Mouse (Mus musculus): ENCODE data around the gene S100a11. TPM values are rescaled to one million over a fixed set of nuclear protein-coding genes. Genes with fewer than 3 reads are reported as not detected.

S100a11 gene
- total and polyA plus RNA-seq, 2 experiments from 2014 or later: 47.5 to 686 TPM

DNA sequence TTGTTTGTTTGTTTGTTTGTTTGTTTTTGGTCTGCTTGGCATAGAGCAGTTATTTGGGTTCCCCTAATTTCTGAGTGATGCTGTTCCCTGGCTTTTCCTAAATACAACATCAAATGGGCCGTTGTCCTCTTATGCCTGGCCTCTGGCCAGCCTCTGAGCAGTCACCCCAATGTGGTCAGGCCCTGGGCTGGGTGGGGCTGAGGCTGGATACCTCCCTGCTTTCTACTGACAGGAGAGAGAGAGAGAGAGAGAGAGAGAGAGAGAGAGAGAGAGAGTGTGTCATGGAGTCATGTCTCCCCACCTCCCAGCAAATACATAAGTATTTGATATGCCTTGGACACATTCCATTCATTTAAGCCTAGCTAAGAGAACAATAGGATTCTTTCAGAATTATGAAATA lies 36.3 kb downstream of the S100a11 start:
- peaks cover 13% of the 10 kb centered on the region; the same call in 1 of the 2 replicates for H3K4me1 ChIP-seq (ENCODE audit: control insufficient read depth, insufficient read depth)
- peak overlapping the region; percentile 63 for H3K4me3 ChIP-seq (ENCODE audit: low read depth, low read length)
- peak overlapping the region; percentile 72 for H3K4me2 ChIP-seq (ENCODE audit: low read depth, low read length)
- DNase-seq (ENCODE audit: low spot score): no peak
- no peak for ATAC-seq (ENCODE audit: insufficient read depth, low read depth)
- peak overlapping the region; percentile 91 for H3K27ac ChIP-seq (ENCODE audit: low read depth)
- 0 out of 2 replicates have a peak overlapping the region, but pooled peaks have one; percentile 23 for H3K9ac ChIP-seq (replicated peaks; ENCODE audit: low read depth, low read length)
- TF ChIP-seq EP300 (IDR thresholded peaks at IDR 0.05; ENCODE audit: low read depth) (no peak), CTCF (IDR thresholded peaks at IDR 0.05; ENCODE audit: low read depth) (no peak)
- H3K27me3 ChIP-seq (ENCODE audit: control insufficient read depth, insufficient read depth, low read length): no peaks in the 10 kb centered on the region
- H3K36me3 ChIP-seq (replicated peaks; ENCODE audit: control insufficient read depth, insufficient read depth, low read length): peaks cover 10% of the 10 kb centered on the region
- 19% methylated on average over 1 of the region's 1 CpGs for WGBS
- no peaks in the 10 kb centered on the region for H3K9me3 ChIP-seq (replicated peaks; ENCODE audit: control insufficient read depth, low read length)

DNA sequence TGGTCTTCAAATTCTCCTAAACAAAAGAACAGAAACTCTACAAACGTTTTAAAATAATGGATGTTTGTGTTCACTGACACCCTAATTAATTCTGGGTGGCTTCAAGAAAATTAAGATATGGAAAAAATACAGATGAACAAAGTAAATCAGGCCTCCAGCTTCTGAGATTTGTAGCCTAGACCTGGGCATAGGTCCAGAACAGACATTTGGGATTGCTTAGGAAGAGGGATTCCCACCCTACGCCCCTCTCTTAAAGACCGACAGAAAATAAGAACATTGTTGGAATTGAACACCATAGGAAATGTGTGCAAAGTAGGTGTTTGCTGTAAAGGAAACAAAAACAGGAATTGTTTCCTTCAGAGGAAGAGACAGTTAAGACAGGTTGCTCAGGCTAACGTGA lies 37.2 kb downstream of the S100a11 start:
- ATAC-seq (ENCODE audit: insufficient read depth, low read depth) (no peak), DNase-seq (ENCODE audit: low spot score) (no peak)
- no peak overlapping the region for H3K27ac ChIP-seq (ENCODE audit: low read depth)
- no peak overlapping the region for H3K9ac ChIP-seq (replicated peaks; ENCODE audit: low read depth, low read length)
- 54% methylated on average over 4 of the region's 4 CpGs for WGBS
- H3K4me1 ChIP-seq (ENCODE audit: control insufficient read depth, insufficient read depth): peaks cover 13% of the 10 kb centered on the region; the same call in 1 of the 2 replicates
- H3K4me3 ChIP-seq (ENCODE audit: low read depth, low read length): peak overlapping the region; percentile 63
- H3K9me3 ChIP-seq (replicated peaks; ENCODE audit: control insufficient read depth, low read length): no peaks in the 10 kb centered on the region
- peaks cover 16% of the 10 kb centered on the region for H3K36me3 ChIP-seq (replicated peaks; ENCODE audit: control insufficient read depth, insufficient read depth, low read length)
- H3K4me2 ChIP-seq (ENCODE audit: low read depth, low read length): peak overlapping the region; percentile 72
- no peaks in the 10 kb centered on the region for H3K27me3 ChIP-seq (ENCODE audit: control insufficient read depth, insufficient read depth, low read length)
- TF ChIP-seq EP300 (IDR thresholded peaks at IDR 0.05; ENCODE audit: low read depth): no peak
- TF ChIP-seq CTCF (IDR thresholded peaks at IDR 0.05; ENCODE audit: low read depth): no peak

DNA sequence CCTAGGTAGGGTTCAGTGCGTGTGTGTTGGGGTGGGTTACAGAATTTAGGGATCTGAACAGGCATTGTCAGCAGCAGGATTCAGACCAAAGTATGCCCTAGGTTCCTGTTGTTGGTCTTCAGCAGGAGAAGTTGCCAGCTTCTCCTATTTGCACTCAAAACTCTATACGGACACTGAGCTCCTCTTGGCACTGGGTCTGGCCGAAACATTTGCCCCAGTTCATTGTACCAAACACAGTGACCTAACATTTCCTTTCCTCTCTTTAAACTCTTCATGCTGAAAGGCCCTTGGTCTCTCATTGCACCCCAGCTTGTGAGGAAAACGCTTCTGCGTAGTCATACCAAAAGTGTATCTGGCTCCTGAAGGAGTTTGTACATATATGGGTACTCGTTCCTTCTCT lies 39.7 kb downstream of the S100a11 start:
- TF ChIP-seq EP300 (IDR thresholded peaks at IDR 0.05; ENCODE audit: low read depth): no peak
- no peak for TF ChIP-seq CTCF (IDR thresholded peaks at IDR 0.05; ENCODE audit: low read depth)
- Histone ChIP-seq H3K4me1 (ENCODE audit: control insufficient read depth, insufficient read depth) (peaks cover 9% of the 10 kb centered on the region; the same call in 1 of the 2 replicates), H3K4me2 (ENCODE audit: low read depth, low read length) (no peak overlapping the region), H3K9me3 (replicated peaks; ENCODE audit: control insufficient read depth, low read length) (no peaks in the 10 kb centered on the region), H3K36me3 (replicated peaks; ENCODE audit: control insufficient read depth, insufficient read depth, low read length) (peaks cover 37% of the 10 kb centered on the region), H3K4me3 (ENCODE audit: low read depth, low read length) (no peak overlapping the region), H3K27me3 (ENCODE audit: control insufficient read depth, insufficient read depth, low read length) (no peaks in the 10 kb centered on the region), H3K9ac (replicated peaks; ENCODE audit: low read depth, low read length) (no peak overlapping the region), H3K27ac (ENCODE audit: low read depth) (no peak overlapping the region)
- ATAC-seq (ENCODE audit: insufficient read depth, low read depth) (no peak), DNase-seq (ENCODE audit: low spot score) (no peak)
- WGBS: 82% methylated on average over 6 of the region's 6 CpGs

DNA sequence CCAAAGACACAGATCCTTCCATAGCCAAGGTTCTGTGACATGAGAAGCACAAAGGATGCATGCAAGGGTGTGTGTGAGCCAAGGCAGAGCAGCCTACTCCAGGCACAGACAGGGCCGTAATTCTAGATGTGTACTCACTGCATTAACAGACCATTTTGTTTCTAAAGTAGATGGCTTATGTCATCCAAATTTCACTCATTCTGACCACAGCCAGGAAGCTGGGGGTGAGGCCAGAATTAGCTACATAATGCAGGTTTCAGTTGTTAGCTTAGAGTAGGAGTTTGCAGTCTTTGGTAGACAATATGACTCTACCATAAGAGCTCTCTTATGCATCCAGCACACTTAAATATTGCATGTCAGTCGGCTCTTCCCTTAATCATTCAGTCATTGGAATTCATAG lies 42.1 kb downstream of the S100a11 start:
- DNase-seq (ENCODE audit: low spot score): no peak
- peaks cover 37% of the 10 kb centered on the region for H3K36me3 ChIP-seq (replicated peaks; ENCODE audit: control insufficient read depth, insufficient read depth, low read length)
- no peaks in the 10 kb centered on the region for H3K27me3 ChIP-seq (ENCODE audit: control insufficient read depth, insufficient read depth, low read length)
- TF ChIP-seq EP300 (IDR thresholded peaks at IDR 0.05; ENCODE audit: low read depth) (no peak), CTCF (IDR thresholded peaks at IDR 0.05; ENCODE audit: low read depth) (no peak)
- 74% methylated on average over 2 of the region's 2 CpGs for WGBS
- no peak overlapping the region for H3K4me2 ChIP-seq (ENCODE audit: low read depth, low read length)
- no peak overlapping the region for H3K4me3 ChIP-seq (ENCODE audit: low read depth, low read length)
- H3K4me1 ChIP-seq (ENCODE audit: control insufficient read depth, insufficient read depth): peaks cover 9% of the 10 kb centered on the region; the same call in 1 of the 2 replicates
- ATAC-seq (ENCODE audit: insufficient read depth, low read depth): no peak
- no peak overlapping the region for H3K27ac ChIP-seq (ENCODE audit: low read depth)
- H3K9ac ChIP-seq (replicated peaks; ENCODE audit: low read depth, low read length): no peak overlapping the region
- H3K9me3 ChIP-seq (replicated peaks; ENCODE audit: control insufficient read depth, low read length): no peaks in the 10 kb centered on the region

DNA sequence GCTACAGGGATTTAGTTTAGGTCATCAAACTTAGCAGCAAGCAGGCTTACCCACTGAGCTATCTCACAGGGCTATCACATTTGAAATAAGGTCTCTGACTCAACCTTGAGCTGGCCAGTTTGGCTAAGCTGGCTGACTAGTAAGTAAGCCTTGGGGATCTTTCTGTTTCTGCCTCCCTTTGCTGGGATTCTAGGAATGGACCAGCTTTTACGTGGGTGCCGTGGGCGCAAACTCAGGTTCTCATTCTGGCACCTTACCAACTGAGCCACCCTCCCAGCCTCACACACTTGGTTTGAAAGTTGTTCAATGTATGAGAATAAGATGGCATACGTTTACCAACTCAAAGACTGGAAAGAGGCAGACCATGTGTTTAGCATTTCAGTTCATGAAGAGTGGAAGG lies 42.9 kb downstream of the S100a11 start:
- H3K4me1 ChIP-seq (ENCODE audit: control insufficient read depth, insufficient read depth): peaks cover 17% of the 10 kb centered on the region
- peaks cover 37% of the 10 kb centered on the region for H3K36me3 ChIP-seq (replicated peaks; ENCODE audit: control insufficient read depth, insufficient read depth, low read length)
- H3K9ac ChIP-seq (replicated peaks; ENCODE audit: low read depth, low read length): no peak overlapping the region
- H3K9me3 ChIP-seq (replicated peaks; ENCODE audit: control insufficient read depth, low read length): no peaks in the 10 kb centered on the region
- no peaks in the 10 kb centered on the region for H3K27me3 ChIP-seq (ENCODE audit: control insufficient read depth, insufficient read depth, low read length)
- ATAC-seq (ENCODE audit: insufficient read depth, low read depth) (no peak), DNase-seq (ENCODE audit: low spot score) (no peak)
- TF ChIP-seq EP300 (IDR thresholded peaks at IDR 0.05; ENCODE audit: low read depth): no peak
- TF ChIP-seq CTCF (IDR thresholded peaks at IDR 0.05; ENCODE audit: low read depth): no peak
- no peak overlapping the region for H3K4me3 ChIP-seq (ENCODE audit: low read depth, low read length)
- no peak overlapping the region for H3K27ac ChIP-seq (ENCODE audit: low read depth)
- no peak overlapping the region for H3K4me2 ChIP-seq (ENCODE audit: low read depth, low read length)
- 90% methylated on average over 4 of the region's 4 CpGs for WGBS

DNA sequence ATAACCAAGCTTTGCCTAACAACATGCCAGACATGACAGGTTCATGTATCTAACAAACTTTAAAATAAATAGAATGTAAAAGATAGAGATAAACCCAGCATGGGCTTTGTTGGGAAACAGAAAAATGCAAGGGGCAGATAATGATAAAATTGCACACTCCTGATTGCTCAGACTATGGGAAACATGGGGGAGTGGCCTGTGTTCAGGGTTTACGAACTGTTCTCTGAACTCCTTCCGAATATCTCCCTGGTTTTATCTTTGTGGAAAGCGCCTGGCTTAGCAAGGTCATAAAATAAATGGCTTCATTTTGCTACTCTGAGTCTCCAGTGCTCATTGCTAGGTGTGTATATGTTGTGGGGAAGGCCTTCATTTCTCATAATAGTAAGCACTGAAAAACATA lies 46.6 kb downstream of the S100a11 start:
- no peak for ATAC-seq (ENCODE audit: insufficient read depth, low read depth)
- Histone ChIP-seq H3K36me3 (replicated peaks; ENCODE audit: control insufficient read depth, insufficient read depth, low read length) (peaks cover 24% of the 10 kb centered on the region), H3K4me2 (ENCODE audit: low read depth, low read length) (no peak overlapping the region), H3K9ac (replicated peaks; ENCODE audit: low read depth, low read length) (no peak overlapping the region), H3K27me3 (ENCODE audit: control insufficient read depth, insufficient read depth, low read length) (no peaks in the 10 kb centered on the region), H3K4me3 (ENCODE audit: low read depth, low read length) (no peak overlapping the region), H3K9me3 (replicated peaks; ENCODE audit: control insufficient read depth, low read length) (no peaks in the 10 kb centered on the region), H3K27ac (ENCODE audit: low read depth) (no peak overlapping the region), H3K4me1 (ENCODE audit: control insufficient read depth, insufficient read depth) (peaks cover 11% of the 10 kb centered on the region; the same call in 1 of the 2 replicates)
- no peak for TF ChIP-seq EP300 (IDR thresholded peaks at IDR 0.05; ENCODE audit: low read depth)
- TF ChIP-seq CTCF (IDR thresholded peaks at IDR 0.05; ENCODE audit: low read depth): no peak
- DNase-seq (ENCODE audit: low spot score): no peak
- WGBS: 73% methylated on average over 3 of the region's 3 CpGs
